Mouse (Mus musculus) kidney, postnatal 0 days (tissue): ENCODE measurements around the gene Klhl15. TPM values are rescaled to one million over a fixed set of nuclear protein-coding genes. Genes with fewer than 3 reads are reported as not detected.

Source experiments
- ATAC-seq: fragments of 200-750 bp; cut with Nextera tagmentation; replicated peaks from 2 replicates; pipeline ENCODE4 v1.8.0; 2017; ENCODE audit warnings: low read depth, moderate number of reproducible peaks, moderate TSS enrichment, moderate library complexity; ENCODE audit not compliant: low FRiP score
- DNase-seq: peaks from one replicate; pipeline ENCODE4 v3.0.0-alpha.2; 2016; ENCODE audit warnings: low spot score
- H3K27ac ChIP-seq: fragments of 300-500 bp; sonication (generic); 2 replicates; pipeline ENCODE4 v1.5.1; 2014; ENCODE audit warnings: mild to moderate bottlenecking
- H3K27me3 ChIP-seq: fragments of 300-500 bp; sonication (generic); 2 replicates; pipeline ENCODE4 v1.6.1; 2014; ENCODE audit warnings: low read length, mixed read lengths; ENCODE audit not compliant: insufficient read depth
- H3K36me3 ChIP-seq: fragments of 300-500 bp; sonication (generic); 2 replicates; pipeline ENCODE4 v1.6.1; 2014; ENCODE audit warnings: low read length, mixed read lengths; ENCODE audit not compliant: insufficient read depth
- H3K4me1 ChIP-seq: fragments of 300-500 bp; sonication (generic); replicated peaks from 2 replicates; pipeline ENCODE4 v1.6.1; 2014; ENCODE audit warnings: antibody characterized with exemption, low read length, mixed read lengths; ENCODE audit not compliant: insufficient read depth
- H3K4me2 ChIP-seq: fragments of 300-500 bp; sonication (generic); 2 replicates; pipeline ENCODE4 v1.6.1; 2014; ENCODE audit warnings: mild to moderate bottlenecking, low read length, moderate library complexity, mixed read lengths
- H3K4me3 ChIP-seq: fragments of 300-500 bp; sonication (generic); replicated peaks from 2 replicates; pipeline ENCODE4 v1.5.1; 2014; ENCODE audit warnings: low read depth, low read length
- H3K9ac ChIP-seq: fragments of 300-500 bp; sonication (generic); 2 replicates; pipeline ENCODE4 v1.6.1; 2014; ENCODE audit warnings: low read depth, low read length
- H3K9me3 ChIP-seq: fragments of 300-500 bp; sonication (generic); replicated peaks from 2 replicates; pipeline ENCODE4 v1.6.1; 2016; ENCODE audit warnings: low read length, inconsistent platforms, mixed read lengths
- CTCF ChIP-seq: IDR thresholded peaks from 2 replicates; pipeline ENCODE4 v1.5.1; 2016; ENCODE audit warnings: antibody characterized with exemption, low read depth, mild to moderate bottlenecking, moderate library complexity
- WGBS: fragments of 180-500 bp; shearing (Covaris S2); extraction: QIAGEN DNeasy Blood & Tissue Kit; methylation state at CpG from one replicate; pipeline ENCODE4 v1.1.7; 2014; 5-methylcytosine and 5-hydroxymethylcytosine counted together
- microRNA-seq: library from miRNA; unstranded; fragments of <30 nt; microRNA quantifications from one replicate; pipeline ENCODE4, GENCODE M21; 2016
- polyA plus RNA-seq: library from polyadenylated mRNA; unstranded; fragments of >200 nt; fragmentation: Nextera tagmentation; extraction: Ambion mirVana; gene quantifications from 2 replicates; pipeline ENCODE4 v1.2.1, GENCODE M21; 2015

Gene Klhl15
- polyA plus RNA-seq, 1 experiment from 2014 or later = 8.3 TPM

DNA sequence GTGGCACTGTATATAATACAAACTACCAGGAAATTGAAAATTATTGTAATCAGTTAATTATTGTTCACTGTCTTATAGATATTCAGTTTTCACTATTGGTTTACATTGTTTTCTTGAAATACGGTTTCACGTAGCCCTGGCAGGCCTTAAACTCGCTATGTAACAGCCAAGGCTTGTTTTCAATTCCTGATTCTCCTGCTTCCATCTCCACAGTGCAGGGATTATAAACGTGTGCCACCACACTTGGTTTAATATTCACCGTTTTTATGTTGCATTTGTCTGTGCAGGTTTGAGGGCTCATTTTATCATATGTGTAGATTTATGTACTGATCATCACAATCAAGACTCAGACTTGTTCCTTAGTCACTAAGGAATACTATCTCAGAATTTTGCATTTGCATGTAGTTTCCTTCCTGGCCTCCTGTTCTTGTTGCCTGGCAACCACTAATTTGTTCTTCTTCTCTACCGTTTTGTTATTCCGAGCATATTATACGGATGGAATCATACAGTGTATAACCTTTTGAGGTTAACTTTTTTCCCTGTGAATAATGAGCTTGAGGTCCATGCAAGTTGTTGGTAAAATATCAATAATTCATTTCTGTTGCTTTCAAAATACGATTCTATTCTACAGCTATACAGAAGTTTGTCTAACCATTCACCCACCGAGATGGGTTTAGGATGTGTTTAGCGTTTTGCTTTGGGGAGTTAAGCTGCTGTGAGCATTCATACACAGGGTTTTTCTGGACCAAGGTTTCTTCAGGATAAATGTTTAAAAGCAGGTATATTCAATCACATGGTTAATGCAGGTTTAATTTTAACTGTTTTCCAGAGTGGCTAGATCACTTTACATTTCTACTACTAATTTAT lies 86.9 kb downstream of the Klhl15 start:
- no peak for TF ChIP-seq CTCF
- ATAC-seq = no peak
- Histone ChIP-seq H3K36me3 (no peaks in the 10 kb centered on the region), H3K9ac (no peak overlapping the region), H3K27me3 (0 out of 2 replicates have a peak, but pooled peaks cover under 1% of the 10 kb centered on the region), H3K27ac (no peak overlapping the region), H3K4me3 (no peak overlapping the region), H3K4me1 (no peaks in the 10 kb centered on the region), H3K4me2 (no peak overlapping the region), H3K9me3 (no peaks in the 10 kb centered on the region)
- WGBS = 79% methylated on average over 11 of the region's 11 CpGs
- no peak for DNase-seq

Small RNAs within 50 kb of the gene (microRNA-seq; reads per million reads assigned to microRNA genes)
- gene Mir7673 = not detected

Other genes starting within 250 kb of the Klhl15 start
- 24.2 and 25.6 TPM in 2 replicates for gene Zfx, start 110.9 kb upstream of the Klhl15 start, polyA plus RNA-seq
- 41.3 and 44.7 TPM in 2 replicates for gene Eif2s3x, start 21.7 kb upstream of the Klhl15 start, polyA plus RNA-seq
- gene Fam90a1b, start 132.2 kb downstream of the Klhl15 start, polyA plus RNA-seq = 0.09 TPM in 1 of 2 replicates, not detected in the other
- 170 and 171 TPM in 2 replicates for gene Apoo, start 132.5 kb downstream of the Klhl15 start, polyA plus RNA-seq